Mouse (Mus musculus) ES-E14 (cell line): ENCODE measurements around the gene Nr2f2. TPM values are rescaled to one million over a fixed set of nuclear protein-coding genes. Genes with fewer than 3 reads are reported as not detected.

Experiments
- DNase-seq: peaks from one replicate; pipeline ENCODE4 v3.0.0-alpha.2; 2013; ENCODE audit warnings: low read depth, low spot score
- H3K27ac ChIP-seq: 2 replicates; pipeline ENCODE4 v1.5.1; 2012; ENCODE audit warnings: low read depth, mild to moderate bottlenecking, low read length, moderate library complexity, mixed read lengths; ENCODE audit not compliant: poor library complexity, insufficient read depth, severe bottlenecking
- H3K36me3 ChIP-seq: 2 replicates; pipeline ENCODE4 v1.6.1; 2012; ENCODE audit warnings: mild to moderate bottlenecking, low read length, moderate library complexity, mixed read lengths; ENCODE audit not compliant: control insufficient read depth, poor library complexity, insufficient read depth, severe bottlenecking
- H3K4me1 ChIP-seq, 2 experiments: fragments of 150-350 bp in 1 of 2; sonication (generic) in 1 of 2; 2 replicates each; pipeline ENCODE4 v1.6.1; 2012; ENCODE audit warnings: low read length in 2 of 2, mild to moderate bottlenecking in 1 of 2, mixed read lengths in 1 of 2; ENCODE audit not compliant: control insufficient read depth in 2 of 2, insufficient read depth in 2 of 2, poor library complexity in 1 of 2
- H3K4me3 ChIP-seq, 2 experiments: fragments of 150-350 bp in 1 of 2; sonication (generic) in 1 of 2; 2 replicates each; pipeline ENCODE4 v1.5.1; 2012; ENCODE audit warnings: low read length in 2 of 2, low read depth in 1 of 2, mild to moderate bottlenecking in 1 of 2, mixed read lengths in 1 of 2; ENCODE audit not compliant: insufficient read depth in 1 of 2, poor library complexity in 1 of 2, severe bottlenecking in 1 of 2
- H3K9ac ChIP-seq: 2 replicates; pipeline ENCODE4 v1.6.1; 2012; ENCODE audit warnings: low read depth, mild to moderate bottlenecking, low read length, mixed read lengths; ENCODE audit not compliant: poor library complexity, insufficient read depth, severe bottlenecking
- H3K9me3 ChIP-seq: fragments of 150-350 bp; sonication (generic); 2 replicates; pipeline ENCODE4 v1.6.1; 2012; ENCODE audit warnings: low read depth, mild to moderate bottlenecking, low read length; ENCODE audit not compliant: control insufficient read depth, insufficient read depth
- CHD2 ChIP-seq: IDR thresholded peaks from 2 replicates; pipeline ENCODE4 v1.6.1; 2014; ENCODE audit warnings: mild to moderate bottlenecking, low read depth, low read length, inconsistent platforms
- HCFC1 ChIP-seq: IDR thresholded peaks from 2 replicates; pipeline ENCODE4 v1.6.1; 2012; ENCODE audit warnings: low read length, inconsistent platforms, borderline replicate concordance; ENCODE audit not compliant: insufficient read depth
- MAFK ChIP-seq: IDR thresholded peaks from 2 replicates; pipeline ENCODE4 v1.6.1; 2014; ENCODE audit warnings: mild to moderate bottlenecking, low read depth, low read length, inconsistent platforms; ENCODE audit not compliant: insufficient read depth
- ZC3H11A ChIP-seq: IDR thresholded peaks from 2 replicates; pipeline ENCODE4 v1.6.1; 2012; ENCODE audit warnings: low read depth, mild to moderate bottlenecking, inconsistent platforms, low read length, borderline replicate concordance
- ZNF384 ChIP-seq: IDR thresholded peaks from 2 replicates; pipeline ENCODE4 v1.6.1; 2012; ENCODE audit warnings: low read depth, low read length, inconsistent platforms
- in situ Hi-C, 2 experiments: fragments of 600-800 bp; cut with MboI; formaldehyde crosslinking; loops; one replicate each; pipeline ENCODE4 v1.15.1; 2025; ENCODE audit warnings: low sequenced_read_pairs in 2 of 2, inconsistent platforms in 1 of 2; ENCODE audit not compliant: unreplicated experiment in 2 of 2
- total RNA-seq: library from RNA; depleted of rRNA; stranded (reverse); fragments of 300-350 nt; gene quantifications from 2 replicates; pipeline ENCODE4 v1.2.3, GENCODE M21; 2012

Gene Nr2f2
- total RNA-seq, 1 experiment, result 1.3 TPM

- in situ Hi-C loops, result no loop called here
- no peak overlapping the region for H3K4me3 ChIP-seq
- DNase-seq, result no peak
- no peak overlapping the region for H3K27ac ChIP-seq
- TF ChIP-seq MAFK (no peak), HCFC1 (no peak), CHD2 (no peak), ZNF384 (no peak), ZC3H11A (no peak)
- no peak overlapping the region for H3K9ac ChIP-seq
- no peaks in the 10 kb centered on the region for H3K9me3 ChIP-seq
- no peaks in the 10 kb centered on the region for H3K36me3 ChIP-seq
- H3K4me1 ChIP-seq, result peaks cover 0 to 2% of the 10 kb centered on the region in 2 experiments; a peak in 1 of 4 replicates
Measured at GRCm38 (mm10) chr7:70347618-70347958, 18.9 kb downstream of the Nr2f2 start.

GRCm38 (mm10) chr7:70346951-70347617 lies 19.5 kb downstream of the Nr2f2 start:
- H3K36me3 ChIP-seq, result no peaks in the 10 kb centered on the region

GRCm38 (mm10) chr7:70346010-70346536 lies 20.5 kb downstream of the Nr2f2 start:
- no peak for TF ChIP-seq ZC3H11A
- TF ChIP-seq CHD2, result no peak
- TF ChIP-seq ZNF384, result no peak
- no peak for TF ChIP-seq MAFK
- TF ChIP-seq HCFC1, result no peak
- Histone ChIP-seq H3K4me3 (peak overlapping the region; percentile 3 to 12; a peak in 1 of 4 replicates), H3K4me1 (peaks cover 0 to 2% of the 10 kb centered on the region in 2 experiments; a peak in 1 of 4 replicates), H3K36me3 (no peaks in the 10 kb centered on the region), H3K9me3 (no peaks in the 10 kb centered on the region), H3K9ac (no peak overlapping the region), H3K27ac (no peak overlapping the region)
- in situ Hi-C loops, result no loop called here
- DNase-seq, result no peak

More at GRCm38 (mm10) chr7:70346951-70347617, 19.5 kb downstream of the Nr2f2 start:
- Histone ChIP-seq H3K27ac (no peak overlapping the region), H3K9me3 (no peaks in the 10 kb centered on the region), H3K9ac (no peak overlapping the region), H3K4me3 (no peak overlapping the region), H3K4me1 (peaks cover 0 to 2% of the 10 kb centered on the region in 2 experiments; a peak in 1 of 4 replicates)
- no peak for DNase-seq
- no peak for TF ChIP-seq ZC3H11A
- in situ Hi-C loops, result no loop called here

GRCm38 (mm10) chr7:70343426-70343825 lies 23.1 kb downstream of the Nr2f2 start:
- Histone ChIP-seq H3K36me3 (no peaks in the 10 kb centered on the region), H3K27ac (no peak overlapping the region), H3K4me1 (peaks cover 0 to under 1% of the 10 kb centered on the region in 2 experiments; a peak in 1 of 4 replicates), H3K9me3 (no peaks in the 10 kb centered on the region), H3K9ac (no peak overlapping the region), H3K4me3 (no peak overlapping the region)
- no peak for TF ChIP-seq HCFC1
- no peak for TF ChIP-seq MAFK
- no peak for TF ChIP-seq ZNF384
- no peak for TF ChIP-seq ZC3H11A
- no peak for TF ChIP-seq CHD2
- in situ Hi-C loops, result no loop called here
- DNase-seq, result no peak

- no peak overlapping the region for H3K9ac ChIP-seq
- H3K4me1 ChIP-seq, result no peaks in the 10 kb centered on the region; a peak in 1 of 4 replicates
- no peak overlapping the region for H3K4me3 ChIP-seq
- in situ Hi-C loops, result no loop called here
- no peak overlapping the region for H3K27ac ChIP-seq
- no peak for TF ChIP-seq HCFC1
- no peak for TF ChIP-seq MAFK
- no peak for TF ChIP-seq ZNF384
- TF ChIP-seq CHD2, result no peak
- no peak for TF ChIP-seq ZC3H11A
- H3K36me3 ChIP-seq, result no peaks in the 10 kb centered on the region
- no peak for DNase-seq
- H3K9me3 ChIP-seq, result no peaks in the 10 kb centered on the region
Measured at GRCm38 (mm10) chr7:70342771-70343170, 23.8 kb downstream of the Nr2f2 start.
